Mouse (Mus musculus): ENCODE results near the gene Ccr10. TPM values are rescaled to one million over a fixed set of nuclear protein-coding genes. Genes with fewer than 3 reads are reported as not detected.

Ccr10 gene
- polyA plus RNA-seq, 2 experiments, result not detected

DNA sequence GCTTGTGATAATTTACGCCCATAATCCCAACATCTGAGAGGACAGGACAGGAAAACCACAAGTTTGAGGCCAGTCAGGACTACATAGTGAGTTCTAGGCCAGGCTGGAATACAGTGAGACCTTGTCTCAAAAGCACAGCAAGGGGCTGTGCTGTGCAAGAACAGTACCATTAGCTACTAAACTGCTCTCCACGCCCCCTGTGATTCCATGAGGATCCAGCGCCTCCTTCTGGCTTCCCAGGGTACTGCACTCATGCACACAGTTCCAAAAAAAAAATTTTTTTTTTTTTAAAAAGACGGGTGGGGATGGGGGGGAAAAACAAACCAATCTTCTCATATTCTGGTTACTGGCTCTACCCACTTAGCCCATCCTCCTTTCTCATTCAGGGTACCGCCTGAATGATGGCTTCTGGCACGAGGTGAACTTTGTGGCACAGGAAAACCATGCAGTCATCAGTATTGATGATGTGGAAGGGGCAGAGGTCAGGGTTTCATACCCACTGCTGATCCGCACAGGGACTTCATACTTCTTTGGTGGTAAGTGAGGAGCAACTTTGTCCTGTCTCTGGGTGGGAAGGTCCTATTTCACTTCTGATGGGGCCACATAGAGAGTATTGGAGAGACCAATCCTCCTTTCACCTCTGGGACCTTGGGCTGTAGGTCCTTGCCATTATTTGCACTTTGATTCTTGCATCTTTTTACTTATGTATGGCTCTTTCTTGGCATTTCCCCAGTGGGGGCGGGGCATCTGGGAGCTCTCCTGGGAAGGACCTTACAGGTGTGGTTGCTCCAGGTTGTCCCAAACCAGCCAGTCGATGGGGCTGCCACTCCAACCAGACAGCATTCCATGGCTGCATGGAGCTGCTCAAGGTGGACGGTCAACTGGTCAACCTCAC is 5.8 kb upstream of the Ccr10 start:
- WGBS (ENCODE audit: insufficient replicate concordance), result 31% methylated on average over 10 of the region's 10 CpGs
- Histone ChIP-seq H3K4me2 (ENCODE audit: low read depth) (no peak overlapping the region), H3K9me3 (ENCODE audit: control insufficient read depth, low read length) (no peaks in the 10 kb centered on the region), H3K9ac (replicated peaks) (no peak overlapping the region), H3K27me3 (ENCODE audit: control insufficient read depth, insufficient read depth, low read length) (peaks cover 28% of the 10 kb centered on the region), H3K27ac (no peak overlapping the region), H3K36me3 (replicated peaks; ENCODE audit: control insufficient read depth, insufficient read depth, low read depth) (no peaks in the 10 kb centered on the region), H3K4me1 (replicated peaks; ENCODE audit: control insufficient read depth in 2 of 2, insufficient read depth in 2 of 2, low read length in 1 of 2) (no peaks in the 10 kb centered on the region), H3K4me3 (ENCODE audit: insufficient read depth in 1 of 2, low read depth in 2 of 2, low read length in 2 of 2) (no peak overlapping the region)
- TF ChIP-seq EP300 (IDR thresholded peaks at IDR 0.05; ENCODE audit: low read depth) (no peak), CTCF (IDR thresholded peaks at IDR 0.05; ENCODE audit: low read depth) (peak; percentile 87)
- DNase-seq (ENCODE audit: low read depth in 3 of 3, low spot score in 3 of 3) (no peak), ATAC-seq (ENCODE audit: insufficient read depth) (no peak)

DNA sequence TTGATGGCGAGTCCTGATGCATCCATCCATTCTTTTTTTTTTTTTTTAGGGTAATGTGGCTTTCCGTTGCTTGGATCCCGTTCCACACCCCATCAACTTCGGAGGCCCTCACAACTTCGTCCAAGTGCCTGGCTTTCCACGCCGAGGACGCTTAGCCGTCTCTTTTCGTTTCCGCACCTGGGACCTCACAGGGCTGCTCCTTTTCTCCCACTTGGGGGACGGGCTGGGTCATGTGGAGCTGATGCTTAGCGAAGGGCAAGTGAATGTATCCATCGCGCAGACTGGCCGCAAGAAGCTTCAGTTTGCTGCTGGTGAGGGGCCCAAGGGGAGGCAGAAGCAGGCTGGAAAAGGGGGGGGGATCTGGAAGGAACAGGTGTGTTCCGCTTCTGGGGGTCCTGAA is 5.0 kb upstream of the Ccr10 start:
- no peak overlapping the region for H3K4me2 ChIP-seq (ENCODE audit: low read depth)
- ATAC-seq (ENCODE audit: insufficient read depth) (no peak), DNase-seq (ENCODE audit: low read depth in 3 of 3, low spot score in 3 of 3) (no peak)
- WGBS (ENCODE audit: insufficient replicate concordance), result 66% methylated on average over 17 of the region's 17 CpGs
- H3K9me3 ChIP-seq (ENCODE audit: control insufficient read depth, low read length), result no peaks in the 10 kb centered on the region
- TF ChIP-seq CTCF (IDR thresholded peaks at IDR 0.05; ENCODE audit: low read depth) (no peak), EP300 (IDR thresholded peaks at IDR 0.05; ENCODE audit: low read depth) (no peak)
- no peak overlapping the region for H3K27ac ChIP-seq
- H3K4me3 ChIP-seq (ENCODE audit: insufficient read depth in 1 of 2, low read depth in 2 of 2, low read length in 2 of 2), result no peak overlapping the region
- no peaks in the 10 kb centered on the region for H3K36me3 ChIP-seq (replicated peaks; ENCODE audit: control insufficient read depth, insufficient read depth, low read depth)
- H3K4me1 ChIP-seq (replicated peaks; ENCODE audit: control insufficient read depth in 2 of 2, insufficient read depth in 2 of 2, low read length in 1 of 2), result no peaks in the 10 kb centered on the region
- H3K27me3 ChIP-seq (ENCODE audit: control insufficient read depth, insufficient read depth, low read length), result peaks cover 36% of the 10 kb centered on the region
- no peak overlapping the region for H3K9ac ChIP-seq (replicated peaks)

DNA sequence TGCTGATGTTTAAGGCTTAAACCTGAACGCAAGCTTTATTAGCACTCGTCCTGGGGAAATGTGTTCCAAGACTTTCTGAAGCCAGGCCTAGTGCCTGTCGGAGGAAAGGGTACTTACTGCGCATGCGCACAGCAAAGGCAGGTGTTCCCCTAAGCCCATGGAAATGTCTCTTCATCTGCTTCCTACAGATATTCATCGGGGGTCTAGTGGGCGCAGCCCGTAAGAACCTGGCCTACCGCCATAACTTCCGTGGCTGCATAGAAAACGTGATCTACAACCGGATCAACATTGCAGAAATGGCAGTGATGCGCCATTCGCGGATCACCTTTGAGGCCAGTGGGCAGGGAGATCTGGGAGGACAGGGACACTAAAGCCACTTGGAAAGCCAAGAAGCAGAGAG is 4.1 kb upstream of the Ccr10 start:
- H3K4me1 ChIP-seq (replicated peaks; ENCODE audit: control insufficient read depth in 2 of 2, insufficient read depth in 2 of 2, low read length in 1 of 2), result peaks cover 0 to under 1% of the 10 kb centered on the region in 2 experiments; a peak in 2 of 4 replicates
- no peak overlapping the region for H3K4me2 ChIP-seq (ENCODE audit: low read depth)
- peaks cover 45% of the 10 kb centered on the region for H3K27me3 ChIP-seq (ENCODE audit: control insufficient read depth, insufficient read depth, low read length)
- H3K4me3 ChIP-seq (ENCODE audit: insufficient read depth in 1 of 2, low read depth in 2 of 2, low read length in 2 of 2), result no peak overlapping the region
- no peak overlapping the region for H3K27ac ChIP-seq
- no peaks in the 10 kb centered on the region for H3K36me3 ChIP-seq (replicated peaks; ENCODE audit: control insufficient read depth, insufficient read depth, low read depth)
- TF ChIP-seq EP300 (IDR thresholded peaks at IDR 0.05; ENCODE audit: low read depth) (no peak), CTCF (IDR thresholded peaks at IDR 0.05; ENCODE audit: low read depth) (no peak)
- ATAC-seq (ENCODE audit: insufficient read depth) (no peak), DNase-seq (ENCODE audit: low read depth in 3 of 3, low spot score in 3 of 3) (no peak)
- no peaks in the 10 kb centered on the region for H3K9me3 ChIP-seq (ENCODE audit: control insufficient read depth, low read length)
- WGBS (ENCODE audit: insufficient replicate concordance), result 70% methylated on average over 15 of the region's 15 CpGs
- no peak overlapping the region for H3K9ac ChIP-seq (replicated peaks)

DNA sequence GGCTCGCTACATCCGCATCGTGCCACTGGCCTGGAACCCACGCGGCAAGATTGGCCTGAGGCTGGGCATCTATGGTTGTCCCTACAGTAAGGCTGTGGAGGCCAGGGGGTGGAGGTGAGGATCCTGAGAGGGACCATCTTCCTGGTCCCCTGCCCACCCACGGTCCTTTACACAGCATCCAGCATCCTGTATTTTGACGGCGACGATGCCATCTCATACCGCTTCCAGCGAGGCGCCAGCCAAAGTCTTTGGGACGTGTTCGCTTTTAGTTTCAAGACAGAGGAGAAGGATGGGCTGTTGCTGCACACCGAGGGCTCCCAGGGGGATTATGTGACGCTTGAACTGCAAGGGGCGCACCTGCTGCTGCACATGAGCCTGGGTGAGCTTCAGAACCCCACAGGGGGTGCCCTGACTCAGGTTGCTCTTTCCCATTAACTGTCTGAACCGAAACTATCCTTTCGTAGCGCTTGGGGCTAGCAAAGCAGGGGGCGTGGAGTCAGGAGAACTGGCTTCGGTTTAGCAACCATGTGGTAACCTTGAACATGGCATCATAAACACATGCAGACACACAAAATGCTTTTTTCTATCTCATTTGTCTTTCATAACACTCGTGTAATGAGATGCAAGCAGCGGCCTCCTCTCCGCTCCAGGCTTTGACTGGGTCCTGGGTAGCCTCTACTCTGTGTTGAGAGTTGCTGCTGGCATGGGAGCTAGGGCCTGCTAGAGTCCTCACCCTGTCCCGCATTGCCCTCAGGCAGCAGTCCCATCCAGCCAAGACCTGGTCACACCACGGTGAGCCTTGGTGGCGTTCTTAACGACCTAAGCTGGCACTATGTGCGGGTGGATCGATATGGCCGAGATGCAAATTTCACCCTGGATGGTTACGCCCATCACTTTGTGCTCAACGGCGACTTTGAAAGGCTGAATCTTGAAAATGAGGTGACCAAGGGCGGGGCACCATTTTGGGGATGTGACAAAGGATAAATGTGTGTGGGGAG is 3.1 kb upstream of the Ccr10 start:
- H3K4me2 ChIP-seq (ENCODE audit: low read depth), result no peak overlapping the region
- peaks cover 0 to 2% of the 10 kb centered on the region in 2 experiments; a peak in 2 of 4 replicates for H3K4me1 ChIP-seq (replicated peaks; ENCODE audit: control insufficient read depth in 2 of 2, insufficient read depth in 2 of 2, low read length in 1 of 2)
- H3K36me3 ChIP-seq (replicated peaks; ENCODE audit: control insufficient read depth, insufficient read depth, low read depth), result no peaks in the 10 kb centered on the region
- DNase-seq (ENCODE audit: low read depth in 3 of 3, low spot score in 3 of 3) (no peak), ATAC-seq (ENCODE audit: insufficient read depth) (no peak)
- 54% methylated on average over 36 of the region's 36 CpGs for WGBS (ENCODE audit: insufficient replicate concordance)
- peaks cover 55% of the 10 kb centered on the region for H3K27me3 ChIP-seq (ENCODE audit: control insufficient read depth, insufficient read depth, low read length)
- H3K9ac ChIP-seq (replicated peaks), result no peak overlapping the region
- TF ChIP-seq EP300 (IDR thresholded peaks at IDR 0.05; ENCODE audit: low read depth) (no peak), CTCF (IDR thresholded peaks at IDR 0.05; ENCODE audit: low read depth) (no peak)
- H3K9me3 ChIP-seq (ENCODE audit: control insufficient read depth, low read length), result no peaks in the 10 kb centered on the region
- no peak overlapping the region for H3K4me3 ChIP-seq (ENCODE audit: insufficient read depth in 1 of 2, low read depth in 2 of 2, low read length in 2 of 2)
- no peak overlapping the region for H3K27ac ChIP-seq

Data from liver, embryonic 14.5 days (tissue).